19 mouse cellular contexts compared by ENCODE assay signal in the genomic region with DNA sequence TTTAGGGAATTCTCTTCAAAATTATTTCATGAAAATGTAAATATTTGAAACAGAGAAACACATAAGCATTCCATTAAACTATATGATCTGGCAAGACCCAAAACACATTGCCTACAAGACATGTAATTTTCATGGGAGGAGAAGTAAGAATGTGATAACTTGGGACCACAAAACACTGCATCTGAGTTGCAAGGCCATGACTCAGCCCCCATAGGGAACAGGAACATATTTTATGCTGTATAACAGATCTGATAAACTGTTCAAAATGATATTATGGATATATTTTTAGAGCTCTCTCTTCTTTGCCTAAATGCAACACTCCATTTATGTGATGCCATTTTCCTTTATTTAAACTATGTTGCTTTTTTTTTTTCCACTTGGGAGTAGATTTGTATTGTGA.
DNase-seq lines count a peak whose midpoint lies in the region; ATAC-seq and TF ChIP-seq lines count a peak whose summit lies in the region.
"Had no signal": no experiment of that assay in that cellular context is flagged by ENCODE, and none has a peak within 500 bp of the region (broad histone marks: within the 10 kb centered on the region; RNA-seq: fewer than 3 reads in every experiment).

No protein-coding gene starts in this region.

- no peaks in the 10 kb centered on the region for H3K9me3 ChIP-seq in MEL (replicated peaks; ENCODE audit: insufficient read depth, low read length)
- H3K9me3 ChIP-seq in heart, embryonic 11.5 days (replicated peaks; ENCODE audit: control insufficient read depth, low read length) = no peaks in the 10 kb centered on the region
- H3K9me3 ChIP-seq: G1E had no signal

- H3K27ac ChIP-seq in MEL (ENCODE audit: control insufficient read depth, low read depth, low read length) = no peak overlapping the region
- H3K27ac ChIP-seq in heart, embryonic 11.5 days (ENCODE audit: low read depth, low read length) = no peak overlapping the region

- H3K4me2 ChIP-seq in heart, embryonic 11.5 days = no peak overlapping the region

- TF ChIP-seq RAD21 in MEL (IDR thresholded peaks at IDR 0.05; ENCODE audit: low read depth, low read length) = no peak; the same call in 1 of the 2 replicates

- TF ChIP-seq CTCF in MEL (IDR thresholded peaks at IDR 0.05 in 2 of 3, conservative IDR thresholded peaks at IDR 0.05 in 1 of 3; ENCODE audit: control insufficient read depth in 1 of 3, insufficient read depth in 1 of 3, low read depth in 2 of 3, low read length in 3 of 3, poor library complexity in 1 of 3, severe bottlenecking in 1 of 3) = no peak

- no peak for TF ChIP-seq POLR2A in MEL (IDR thresholded peaks at IDR 0.05; ENCODE audit: control insufficient read depth in 1 of 2, insufficient read depth in 1 of 2, low read depth in 1 of 2, low read length in 2 of 2, poor library complexity in 1 of 2)

- ATAC-seq in heart, embryonic 11.5 days (replicated peaks; ENCODE audit: insufficient number of reproducible peaks, low FRiP score, low TSS enrichment) = no peak
- ATAC-seq: activated CD4-positive, CD25-positive, alpha-beta regulatory T cell, adult 4 months; CD4-positive, CD25-positive, alpha-beta regulatory T cell, adult 4 months; Patski had no signal

- TF ChIP-seq EP300 in MEL (IDR thresholded peaks at IDR 0.05; ENCODE audit: low read depth in 1 of 2, low read length in 2 of 2) = peak; percentile 64 to 69

- peak; percentile 74 for DNase-seq in MEL (ENCODE audit: low read depth, low spot score)
- DNase-seq: adrenal gland, adult 2 months; adrenal gland, adult 8-10 months; adrenal gland, postnatal 10 days; adrenal gland, postnatal 14 days; adrenal gland, postnatal 25 days; adrenal gland, postnatal 36 days; B cell, adult 2 months; cerebellum, adult 11 months; cerebellum, adult 11-12 months; cerebellum, adult 18-20 months; cerebellum, adult 2 months; cerebellum, adult 8-10 months had no signal

- peaks cover 0 to 10% of the 10 kb centered on the region in 2 experiments; a peak in 3 of 4 replicates for H3K4me1 ChIP-seq in MEL (ENCODE audit: control insufficient read depth in 1 of 2, insufficient read depth in 2 of 2, low read length in 2 of 2)
- no peaks in the 10 kb centered on the region for H3K4me1 ChIP-seq in heart, embryonic 11.5 days (ENCODE audit: control insufficient read depth, insufficient read depth, low read length)

- no peak overlapping the region for H3K4me3 ChIP-seq in MEL (ENCODE audit: control insufficient read depth in 1 of 2, insufficient read depth in 1 of 2, low read depth in 2 of 2, low read length in 2 of 2)
- H3K4me3 ChIP-seq in heart, embryonic 11.5 days (ENCODE audit: low read depth, low read length) = no peak overlapping the region

- H3K9ac ChIP-seq in MEL (ENCODE audit: control insufficient read depth, low read depth, low read length, poor library complexity, severe bottlenecking) = no peak overlapping the region
- H3K9ac ChIP-seq in heart, embryonic 11.5 days (ENCODE audit: low read depth, low read length) = no peak overlapping the region

- H3K79me2 ChIP-seq in MEL (ENCODE audit: control insufficient read depth, insufficient read depth, low read length, poor library complexity) = no peaks in the 10 kb centered on the region

- H3K36me3 ChIP-seq in MEL (ENCODE audit: control insufficient read depth in 1 of 2, insufficient read depth in 2 of 2, low read length in 2 of 2) = peaks cover 0 to 13% of the 10 kb centered on the region in 2 experiments; a peak in 2 of 4 replicates
- no peaks in the 10 kb centered on the region for H3K36me3 ChIP-seq in heart, embryonic 11.5 days (ENCODE audit: control insufficient read depth, insufficient read depth, low read length)
- H3K36me3 ChIP-seq: G1E had no signal

- no peaks in the 10 kb centered on the region for H3K27me3 ChIP-seq in MEL (ENCODE audit: control insufficient read depth in 1 of 2, insufficient read depth in 2 of 2, low read length in 2 of 2)
- no peaks in the 10 kb centered on the region for H3K27me3 ChIP-seq in heart, embryonic 11.5 days (ENCODE audit: control insufficient read depth, insufficient read depth, low read length)
- H3K27me3 ChIP-seq: CH12.LX had no signal

TF ChIP-seq in MEL, 35 proteins besides CTCF, POLR2A, EP300 and RAD21:
- TF ChIP-seq SIN3A (IDR thresholded peaks at IDR 0.05; ENCODE audit: low read length) = no peak
- TF ChIP-seq MEF2A (IDR thresholded peaks at IDR 0.05; ENCODE audit: extremely low read depth, insufficient replicate concordance, low read depth, low read length, poor library complexity, severe bottlenecking) = no peak
- no peak for TF ChIP-seq MYB (IDR thresholded peaks at IDR 0.05; ENCODE audit: low read depth, low read length)
- TF ChIP-seq USF1 (IDR thresholded peaks at IDR 0.05; ENCODE audit: low read depth, low read length) = no peak
- TF ChIP-seq E2F4 (IDR thresholded peaks at IDR 0.05; ENCODE audit: borderline replicate concordance, low read depth, low read length) = no peak
- TF ChIP-seq ZKSCAN1 (IDR thresholded peaks at IDR 0.05; ENCODE audit: low read depth, low read length) = no peak
- TF ChIP-seq USF2 (IDR thresholded peaks at IDR 0.05; ENCODE audit: borderline replicate concordance in 1 of 2, insufficient read depth in 1 of 2, low read depth in 1 of 2, low read length in 2 of 2) = no peak
- no peak for TF ChIP-seq NRF1 (IDR thresholded peaks at IDR 0.05; ENCODE audit: insufficient read depth, low read depth, low read length, poor library complexity, severe bottlenecking)
- TF ChIP-seq TCF12 (IDR thresholded peaks at IDR 0.05; ENCODE audit: low read depth, low read length) = peak; percentile 42
- peak; percentile 17; the same call in 1 of the 2 replicates for TF ChIP-seq ZC3H11A (IDR thresholded peaks at IDR 0.05; ENCODE audit: low read depth, low read length)
- TF ChIP-seq ETS1 (IDR thresholded peaks at IDR 0.05; ENCODE audit: low read depth, low read length) = peak; percentile 67; the same call in 1 of the 2 replicates
- TF ChIP-seq ELF1 (IDR thresholded peaks at IDR 0.05; ENCODE audit: low read depth, low read length) = 0 out of 2 replicates have a peak, but pooled peaks have one; percentile 7
- no peak for TF ChIP-seq UBTF (IDR thresholded peaks at IDR 0.05; ENCODE audit: borderline replicate concordance, insufficient read depth, low read depth, low read length)
- peak; percentile 38 for TF ChIP-seq SMC3 (IDR thresholded peaks at IDR 0.05; ENCODE audit: low read depth, low read length)
- peak; percentile 66 for TF ChIP-seq GATA1 (IDR thresholded peaks at IDR 0.05; ENCODE audit: low read depth, low read length)
- TF ChIP-seq MAFK (IDR thresholded peaks at IDR 0.05; ENCODE audit: borderline replicate concordance, low read depth, low read length) = no peak; the same call in 1 of the 2 replicates
- TF ChIP-seq JUND (IDR thresholded peaks at IDR 0.05; ENCODE audit: low read depth, low read length) = no peak
- no peak for TF ChIP-seq CHD2 (IDR thresholded peaks at IDR 0.05; ENCODE audit: low read length)
- TF ChIP-seq ZNF384 (IDR thresholded peaks at IDR 0.05; ENCODE audit: low read depth, low read length) = no peak
- no peak for TF ChIP-seq MAZ (IDR thresholded peaks at IDR 0.05; ENCODE audit: low read depth, low read length)
- TF ChIP-seq RCOR1 (IDR thresholded peaks at IDR 0.05; ENCODE audit: low read depth, low read length) = peak; percentile 41; the same call in 1 of the 2 replicates
- no peak for TF ChIP-seq ZMIZ1 (IDR thresholded peaks at IDR 0.05; ENCODE audit: low read depth, low read length)
- no peak for TF ChIP-seq POLR2AphosphoS5 (IDR thresholded peaks at IDR 0.05; ENCODE audit: borderline replicate concordance, low read depth, low read length)
